Mouse (Mus musculus) kidney, adult 2 months (tissue): ENCODE measurements around the gene Desi1. TPM values are rescaled to one million over a fixed set of nuclear protein-coding genes. Genes with fewer than 3 reads are reported as not detected.

Experiments used
- DNase-seq: peaks from one replicate; pipeline ENCODE4 v3.0.0; 2021
- H3K27ac ChIP-seq: fragments of 200-500 bp; 2 replicates; pipeline ENCODE4 v1.5.1; 2012; ENCODE audit warnings: low read depth, low read length, control low read depth, inconsistent platforms; ENCODE audit not compliant: insufficient read depth
- H3K27me3 ChIP-seq: fragments of 200-500 bp; replicated peaks from 2 replicates; pipeline ENCODE4 v1.6.1; 2012; ENCODE audit warnings: mild to moderate bottlenecking, moderate library complexity, low read length, inconsistent platforms; ENCODE audit not compliant: control insufficient read depth, insufficient read depth
- H3K36me3 ChIP-seq: fragments of 200-500 bp; 2 replicates; pipeline ENCODE4 v1.6.1; 2012; ENCODE audit warnings: mild to moderate bottlenecking, moderate library complexity, low read length, inconsistent platforms; ENCODE audit not compliant: control insufficient read depth, insufficient read depth
- H3K4me1 ChIP-seq: fragments of 200-500 bp; 2 replicates; pipeline ENCODE4 v1.6.1; 2011; ENCODE audit warnings: low read length; ENCODE audit not compliant: control insufficient read depth, insufficient read depth
- H3K4me3 ChIP-seq: fragments of 200-500 bp; 2 replicates; pipeline ENCODE4 v1.5.1; 2011; ENCODE audit warnings: mild to moderate bottlenecking, low read depth, low read length, control low read depth; ENCODE audit not compliant: insufficient read depth
- CTCF ChIP-seq: fragments of 200-500 bp; conservative IDR thresholded peaks from 2 replicates; pipeline ENCODE4 v1.5.1; 2011; ENCODE audit warnings: low read depth, mild to moderate bottlenecking, control low read depth, low read length, moderate library complexity, mixed read lengths; ENCODE audit not compliant: insufficient read depth, insufficient read length
- POLR2A ChIP-seq: fragments of 200-500 bp; IDR thresholded peaks from one replicate; pipeline ENCODE4 v1.6.1; 2011; ENCODE audit warnings: low read depth, low read length, control low read depth
- WGBS: fragments of 180-500 bp; shearing (Covaris S2); methylation state at CpG from one replicate; pipeline ENCODE4 v1.1.7; 2018; 5-methylcytosine and 5-hydroxymethylcytosine counted together
- polyA plus RNA-seq: library from polyadenylated mRNA; depleted of rRNA; stranded (reverse); fragments of >200 nt; gene quantifications from 2 replicates; pipeline ENCODE4 v1.2.3, GENCODE M21; 2012

The Desi1 gene
- polyA plus RNA-seq, 1 experiment, result 29.8 TPM

- peak; percentile 99 for DNase-seq
- H3K4me3 ChIP-seq, result peak within 1 kb of the TSS; percentile 64
- H3K27me3 ChIP-seq, result no peaks in the 10 kb centered on the region
- under 1% methylated on average over 77 of the region's 77 CpGs for WGBS
- TF ChIP-seq POLR2A, result no peak
- TF ChIP-seq CTCF, result peak; percentile 85
- H3K36me3 ChIP-seq, result no peaks in the 10 kb centered on the region; the same call in 1 of the 2 replicates
- H3K4me1 ChIP-seq, result no peaks in the 10 kb centered on the region
- H3K27ac ChIP-seq, result peak within 1 kb of the TSS; percentile 41; the same call in 1 of the 2 replicates
Measured at GRCm38 (mm10) chr15:81960171-81961077, 73.2 kb downstream of the Desi1 start, which contains the start of gene Pmm1. Gene Pmm1, minus strand, starts transcription at chr15:81960930.

- 90% methylated on average over 3 of the region's 3 CpGs for WGBS
- Histone ChIP-seq H3K4me1 (no peaks in the 10 kb centered on the region), H3K27me3 (no peaks in the 10 kb centered on the region), H3K4me3 (no peak overlapping the region), H3K36me3 (no peaks in the 10 kb centered on the region; the same call in 1 of the 2 replicates), H3K27ac (no peak overlapping the region)
- TF ChIP-seq POLR2A (no peak), CTCF (no peak)
- DNase-seq, result no peak
Measured at GRCm38 (mm10) chr15:81958906-81959305, 74.8 kb downstream of the Desi1 start.

GRCm38 (mm10) chr15:81957598-81957997 lies 76.1 kb downstream of the Desi1 start:
- no peak overlapping the region for H3K4me3 ChIP-seq
- no peak overlapping the region for H3K27ac ChIP-seq
- no peaks in the 10 kb centered on the region for H3K27me3 ChIP-seq
- no peaks in the 10 kb centered on the region; the same call in 1 of the 2 replicates for H3K36me3 ChIP-seq
- H3K4me1 ChIP-seq, result no peaks in the 10 kb centered on the region
- 86% methylated on average over 11 of the region's 11 CpGs for WGBS
- TF ChIP-seq POLR2A (no peak), CTCF (no peak)
- DNase-seq, result no peak

GRCm38 (mm10) chr15:81956457-81956856 lies 77.2 kb downstream of the Desi1 start:
- WGBS, result 65% methylated on average over 8 of the region's 8 CpGs
- H3K4me3 ChIP-seq, result no peak overlapping the region
- DNase-seq, result peak; percentile 50
- H3K36me3 ChIP-seq, result no peaks in the 10 kb centered on the region; the same call in 1 of the 2 replicates
- H3K27me3 ChIP-seq, result no peaks in the 10 kb centered on the region
- H3K4me1 ChIP-seq, result no peaks in the 10 kb centered on the region
- H3K27ac ChIP-seq, result no peak overlapping the region
- TF ChIP-seq CTCF (peak; percentile 74), POLR2A (no peak)

- Histone ChIP-seq H3K4me3 (no peak overlapping the region), H3K36me3 (no peaks in the 10 kb centered on the region; the same call in 1 of the 2 replicates), H3K27ac (no peak overlapping the region), H3K4me1 (no peaks in the 10 kb centered on the region), H3K27me3 (no peaks in the 10 kb centered on the region)
- DNase-seq, result no peak
- no peak for TF ChIP-seq POLR2A
- TF ChIP-seq CTCF, result no peak
- WGBS, result 93% methylated on average over 15 of the region's 15 CpGs
Measured at GRCm38 (mm10) chr15:81955414-81955813, 78.2 kb downstream of the Desi1 start.

- Histone ChIP-seq H3K36me3 (no peaks in the 10 kb centered on the region; the same call in 1 of the 2 replicates), H3K4me3 (no peak overlapping the region), H3K4me1 (no peaks in the 10 kb centered on the region), H3K27ac (no peak overlapping the region), H3K27me3 (no peaks in the 10 kb centered on the region)
- DNase-seq, result no peak
- TF ChIP-seq CTCF, result no peak
- no peak for TF ChIP-seq POLR2A
- WGBS, result 94% methylated on average over 6 of the region's 6 CpGs
Measured at GRCm38 (mm10) chr15:81954716-81955115, 78.9 kb downstream of the Desi1 start.

- no peaks in the 10 kb centered on the region; the same call in 1 of the 2 replicates for H3K4me1 ChIP-seq
- H3K27ac ChIP-seq, result no peak overlapping the region
- DNase-seq, result no peak
- H3K4me3 ChIP-seq, result no peak overlapping the region
- no peak for TF ChIP-seq CTCF
- no peak for TF ChIP-seq POLR2A
- H3K36me3 ChIP-seq, result no peaks in the 10 kb centered on the region; the same call in 1 of the 2 replicates
- H3K27me3 ChIP-seq, result no peaks in the 10 kb centered on the region
- 83% methylated on average over 9 of the region's 9 CpGs for WGBS
Measured at GRCm38 (mm10) chr15:81954151-81954583, 79.5 kb downstream of the Desi1 start.
